Mouse (Mus musculus) intestine, postnatal 0 days (tissue): ENCODE results near the gene Jak2. TPM values are rescaled to one million over a fixed set of nuclear protein-coding genes. Genes with fewer than 3 reads are reported as not detected.

ENCODE experiments used
- ATAC-seq: fragments of 200-750 bp; cut with Nextera tagmentation; 2 replicates; pipeline ENCODE4 v1.8.0; 2017; ENCODE audit warnings: mild to moderate bottlenecking, moderate TSS enrichment, moderate library complexity
- H3K27ac ChIP-seq: fragments of 300-500 bp; sonication (generic); 2 replicates; pipeline ENCODE4 v1.5.1; 2014; ENCODE audit warnings: mild to moderate bottlenecking, low read depth, low read length, moderate library complexity
- H3K27me3 ChIP-seq: fragments of 300-500 bp; sonication (generic); replicated peaks from 2 replicates; pipeline ENCODE4 v1.6.1; 2014; ENCODE audit warnings: low read length, mixed read lengths; ENCODE audit not compliant: control insufficient read depth, insufficient read depth
- H3K36me3 ChIP-seq: fragments of 300-500 bp; sonication (generic); 2 replicates; pipeline ENCODE4 v1.6.1; 2014; ENCODE audit warnings: mild to moderate bottlenecking, moderate library complexity; ENCODE audit not compliant: control insufficient read depth, insufficient read depth
- H3K4me1 ChIP-seq: fragments of 300-500 bp; sonication (generic); replicated peaks from 2 replicates; pipeline ENCODE4 v1.6.1; 2014; ENCODE audit warnings: antibody characterized with exemption, low read length, mixed read lengths; ENCODE audit not compliant: control insufficient read depth, insufficient read depth
- H3K4me2 ChIP-seq: fragments of 300-500 bp; sonication (generic); replicated peaks from 2 replicates; pipeline ENCODE4 v1.6.1; 2014; ENCODE audit warnings: low read depth, mild to moderate bottlenecking, moderate library complexity
- H3K4me3 ChIP-seq: fragments of 300-500 bp; sonication (generic); 2 replicates; pipeline ENCODE4 v1.5.1; 2014; ENCODE audit warnings: low read depth, low read length
- H3K9ac ChIP-seq: fragments of 300-500 bp; sonication (generic); 2 replicates; pipeline ENCODE4 v1.6.1; 2014; ENCODE audit warnings: mild to moderate bottlenecking, low read depth, low read length
- H3K9me3 ChIP-seq: fragments of 300-500 bp; sonication (generic); 2 replicates; pipeline ENCODE4 v1.6.1; 2016; ENCODE audit warnings: mixed run types; ENCODE audit not compliant: control insufficient read depth
- CTCF ChIP-seq: sonication (generic); IDR thresholded peaks from 2 replicates; pipeline ENCODE4 v1.5.1; 2016; ENCODE audit warnings: low read depth, mild to moderate bottlenecking, control low read depth, antibody characterized with exemption, moderate library complexity
- WGBS: fragments of 180-500 bp; shearing (Covaris S2); extraction: QIAGEN DNeasy Blood & Tissue Kit; methylation state at CpG from one replicate; pipeline ENCODE4 v1.1.7; 2014; 5-methylcytosine and 5-hydroxymethylcytosine counted together
- polyA plus RNA-seq: library from polyadenylated mRNA; unstranded; fragments of >200 nt; fragmentation: Nextera tagmentation; extraction: Ambion mirVana; gene quantifications from 2 replicates; pipeline ENCODE4 v1.2.1, GENCODE M21; 2015

Gene Jak2
- polyA plus RNA-seq, 1 experiment from 2014 or later, result 11.2 TPM

GRCm38 (mm10) chr19:29261638-29262037, 10.0 kb downstream of the Jak2 start:
- Histone ChIP-seq H3K4me1 (no peaks in the 10 kb centered on the region), H3K4me2 (no peak overlapping the region)
- TF ChIP-seq CTCF, result no peak

DNA sequence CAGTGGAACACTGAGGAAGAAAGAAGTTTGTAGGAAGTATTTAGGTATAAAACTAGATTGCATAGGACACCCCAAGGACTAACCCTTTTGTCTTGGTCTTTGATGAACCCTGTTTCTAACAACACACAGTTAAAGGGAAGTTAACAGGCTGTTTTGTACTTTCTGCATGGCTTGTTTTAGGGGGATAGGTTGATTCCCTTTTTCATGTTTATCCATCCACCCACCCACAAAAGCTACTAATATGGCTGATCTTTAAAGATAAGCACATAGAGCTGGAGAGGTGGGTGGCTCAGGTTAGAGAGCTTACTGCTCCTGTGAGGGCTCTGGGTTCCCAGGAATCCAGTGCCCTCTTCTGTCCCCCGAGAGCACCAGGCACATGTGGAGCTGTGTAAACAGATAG, 11.9 kb downstream of the Jak2 start:
- WGBS, result 76% methylated on average over 1 of the region's 1 CpGs
- H3K4me1 ChIP-seq, result no peaks in the 10 kb centered on the region
- no peak for TF ChIP-seq CTCF

More at GRCm38 (mm10) chr19:29261638-29262037, 10.0 kb downstream of the Jak2 start:
- no peak overlapping the region for H3K9ac ChIP-seq
- H3K27me3 ChIP-seq, result no peaks in the 10 kb centered on the region
- 83% methylated on average over 9 of the region's 9 CpGs for WGBS
- H3K36me3 ChIP-seq, result peaks cover 7% of the 10 kb centered on the region
- ATAC-seq, result no peak
- H3K9me3 ChIP-seq, result no peaks in the 10 kb centered on the region
- H3K4me3 ChIP-seq, result no peak overlapping the region
- H3K27ac ChIP-seq, result no peak overlapping the region

DNA sequence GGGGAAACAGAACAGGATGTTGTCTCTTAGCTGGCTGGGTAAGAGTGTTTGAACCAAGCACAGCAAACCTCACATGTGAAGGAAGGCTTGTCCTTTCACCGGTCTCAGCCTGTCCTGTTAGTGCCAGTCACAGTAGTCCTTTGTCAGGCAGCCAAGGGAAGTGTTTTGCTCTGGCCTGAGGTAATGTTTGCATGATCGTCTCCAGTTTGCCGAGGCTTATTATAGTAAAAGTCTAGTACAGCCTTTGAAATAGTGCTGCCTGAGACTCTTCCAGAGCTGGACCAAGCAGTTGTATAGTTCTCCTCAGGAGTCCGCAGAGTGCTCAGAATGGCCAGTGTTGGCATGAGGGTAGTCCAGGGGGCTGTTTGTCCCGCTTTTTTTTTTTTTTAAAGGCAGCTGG, 13.9 kb downstream of the Jak2 start:
- Histone ChIP-seq H3K36me3 (peaks cover 7% of the 10 kb centered on the region), H3K4me2 (no peak overlapping the region), H3K27me3 (no peaks in the 10 kb centered on the region), H3K9ac (no peak overlapping the region), H3K27ac (peak overlapping the region; percentile 50; the same call in 1 of the 2 replicates), H3K4me3 (no peak overlapping the region), H3K4me1 (no peaks in the 10 kb centered on the region), H3K9me3 (no peaks in the 10 kb centered on the region)
- WGBS, result 52% methylated on average over 5 of the region's 5 CpGs
- ATAC-seq, result no peak
- no peak for TF ChIP-seq CTCF

More for the DNA sequence above, 11.9 kb downstream of the Jak2 start:
- no peak overlapping the region for H3K27ac ChIP-seq
- no peak overlapping the region for H3K4me3 ChIP-seq
- no peak overlapping the region for H3K4me2 ChIP-seq
- H3K9me3 ChIP-seq, result no peaks in the 10 kb centered on the region
- no peak overlapping the region for H3K9ac ChIP-seq
- no peak for ATAC-seq
- H3K36me3 ChIP-seq, result peaks cover 7% of the 10 kb centered on the region
- H3K27me3 ChIP-seq, result no peaks in the 10 kb centered on the region

DNA sequence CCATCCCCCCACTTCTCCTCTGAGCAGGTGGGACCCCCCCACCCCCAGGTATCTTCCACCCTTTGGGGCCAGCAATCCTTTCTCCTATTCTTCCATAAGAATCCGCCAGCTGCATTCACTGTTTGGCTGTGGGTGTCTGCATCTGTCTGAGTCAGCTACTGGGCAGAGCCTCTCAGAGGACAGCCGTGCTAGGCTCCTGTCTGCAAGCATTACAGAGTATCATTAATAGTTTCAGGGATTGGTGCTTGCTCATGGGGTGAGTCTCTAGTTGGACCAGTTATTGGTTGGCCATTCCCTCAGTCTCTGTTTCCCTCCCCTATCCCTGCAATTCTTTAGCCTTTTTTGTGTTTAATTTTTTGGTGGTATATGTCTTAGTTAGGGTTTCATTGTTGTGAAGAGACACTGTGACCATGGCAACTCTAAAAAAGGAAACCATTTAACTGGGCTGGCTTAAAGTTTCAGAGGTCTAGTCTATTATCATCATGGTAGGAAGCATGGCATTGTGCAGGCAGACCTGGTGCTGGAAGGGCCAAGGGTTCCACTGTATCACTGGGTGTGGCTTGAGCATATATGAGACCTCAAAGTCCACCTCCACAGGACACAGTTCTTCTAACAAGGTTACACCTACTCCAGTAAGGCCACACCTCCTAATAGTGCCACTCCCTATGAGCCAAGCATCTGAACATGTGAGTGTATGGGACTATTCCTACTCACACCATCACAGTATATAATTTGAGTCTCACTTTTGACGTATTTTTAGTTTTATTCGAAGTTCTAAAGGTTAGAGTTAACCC, 15.6 kb downstream of the Jak2 start:
- Histone ChIP-seq H3K27ac (peak overlapping the region; percentile 50), H3K4me2 (no peak overlapping the region), H3K9ac (no peak overlapping the region), H3K4me3 (no peak overlapping the region), H3K9me3 (no peaks in the 10 kb centered on the region), H3K4me1 (no peaks in the 10 kb centered on the region), H3K36me3 (peaks cover 10% of the 10 kb centered on the region), H3K27me3 (no peaks in the 10 kb centered on the region)
- peak; percentile 95 for ATAC-seq
- TF ChIP-seq CTCF, result no peak
- WGBS, result 73% methylated on average over 4 of the region's 4 CpGs

- peak; percentile 32; the same call in 1 of the 2 replicates for TF ChIP-seq CTCF
- Histone ChIP-seq H3K27ac (no peak overlapping the region), H3K36me3 (peaks cover 4% of the 10 kb centered on the region; the same call in 1 of the 2 replicates), H3K27me3 (no peaks in the 10 kb centered on the region), H3K4me3 (no peak overlapping the region), H3K4me2 (no peak overlapping the region), H3K9me3 (no peaks in the 10 kb centered on the region), H3K9ac (no peak overlapping the region), H3K4me1 (no peaks in the 10 kb centered on the region)
- WGBS, result 90% methylated on average over 4 of the region's 4 CpGs
- ATAC-seq, result no peak
Measured at GRCm38 (mm10) chr19:29268788-29269321, 17.2 kb downstream of the Jak2 start.

DNA sequence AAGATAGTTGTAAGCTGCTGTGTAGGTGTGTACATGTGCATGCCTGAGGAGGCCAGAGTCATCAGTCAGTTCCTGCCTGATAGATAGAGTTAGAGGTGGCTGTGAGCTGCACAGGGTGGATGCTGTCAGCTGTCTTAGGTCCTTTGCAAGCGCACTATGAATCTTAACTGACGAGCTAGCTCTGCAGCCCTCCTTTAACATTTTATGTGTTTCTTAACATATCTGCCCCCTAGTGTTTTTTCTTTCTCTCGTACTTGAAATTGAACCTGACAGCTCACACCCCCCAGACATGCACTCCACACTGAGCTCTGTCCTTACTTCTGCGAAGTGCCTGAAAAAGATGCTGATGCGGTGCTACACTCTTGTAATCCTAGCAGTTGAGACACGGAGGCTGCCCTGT, 18.6 kb downstream of the Jak2 start:
- no peak overlapping the region for H3K4me2 ChIP-seq
- ATAC-seq, result no peak
- H3K4me1 ChIP-seq, result no peaks in the 10 kb centered on the region

More for the DNA sequence above, 18.6 kb downstream of the Jak2 start:
- WGBS, result 58% methylated on average over 6 of the region's 6 CpGs
- no peaks in the 10 kb centered on the region for H3K9me3 ChIP-seq
- H3K36me3 ChIP-seq, result peaks cover 4% of the 10 kb centered on the region; the same call in 1 of the 2 replicates
- peak overlapping the region; percentile 41; the same call in 1 of the 2 replicates for H3K27ac ChIP-seq
- H3K9ac ChIP-seq, result no peak overlapping the region
- peak; percentile 24 for TF ChIP-seq CTCF
- H3K4me3 ChIP-seq, result no peak overlapping the region
- no peaks in the 10 kb centered on the region for H3K27me3 ChIP-seq
